Mouse (Mus musculus): ENCODE data around the gene Cdip1. TPM values are rescaled to one million over a fixed set of nuclear protein-coding genes. Genes with fewer than 3 reads are reported as not detected.
"Not testable (repeated sequence)": the region's sequence is repeated elsewhere in the genome, so short reads cannot be mapped to it uniquely, and the experiment has no call there.

Cdip1 gene
- polyA plus RNA-seq, 1 experiment from 2014 or later, result 82.0 TPM

GRCm38 (mm10) chr16:4824466-4824865, 34.4 kb upstream of the Cdip1 start:
- WGBS, result 80% methylated on average over 5 of the region's 5 CpGs
- ATAC-seq (ENCODE audit: insufficient read depth, low FRiP score); H3K4me2 ChIP-seq (ENCODE audit: low read depth, low read length); H3K4me1 ChIP-seq (ENCODE audit: control insufficient read depth, insufficient read depth, low read length); H3K4me3 ChIP-seq (replicated peaks; ENCODE audit: low read length); H3K27ac ChIP-seq (ENCODE audit: low read length); H3K27me3 ChIP-seq (ENCODE audit: control insufficient read depth, insufficient read depth, low read length); H3K36me3 ChIP-seq (ENCODE audit: control insufficient read depth, insufficient read depth, low read length); H3K9ac ChIP-seq (ENCODE audit: low read length); H3K9me3 ChIP-seq (replicated peaks; ENCODE audit: control insufficient read depth, low read length): not testable (repeated sequence)

- no peak overlapping the region for H3K27ac ChIP-seq (ENCODE audit: low read length)
- no peak for ATAC-seq (ENCODE audit: insufficient read depth, low FRiP score)
- H3K4me1 ChIP-seq (ENCODE audit: control insufficient read depth, insufficient read depth, low read length), result no peaks in the 10 kb centered on the region
- H3K9ac ChIP-seq (ENCODE audit: low read length), result no peak overlapping the region
- WGBS, result 86% methylated on average over 3 of the region's 3 CpGs
- peaks cover 8% of the 10 kb centered on the region for H3K9me3 ChIP-seq (replicated peaks; ENCODE audit: control insufficient read depth, low read length)
- H3K4me3 ChIP-seq (replicated peaks; ENCODE audit: low read length), result no peak overlapping the region
- H3K36me3 ChIP-seq (ENCODE audit: control insufficient read depth, insufficient read depth, low read length), result no peaks in the 10 kb centered on the region
- H3K27me3 ChIP-seq (ENCODE audit: control insufficient read depth, insufficient read depth, low read length), result no peaks in the 10 kb centered on the region
- no peak overlapping the region for H3K4me2 ChIP-seq (ENCODE audit: low read depth, low read length)
Observed at GRCm38 (mm10) chr16:4818349-4818748, 28.3 kb upstream of the Cdip1 start.

- 77% methylated on average over 4 of the region's 4 CpGs for WGBS
- Histone ChIP-seq H3K4me2 (ENCODE audit: low read depth, low read length) (no peak overlapping the region), H3K9ac (ENCODE audit: low read length) (no peak overlapping the region), H3K9me3 (replicated peaks; ENCODE audit: control insufficient read depth, low read length) (no peaks in the 10 kb centered on the region), H3K36me3 (ENCODE audit: control insufficient read depth, insufficient read depth, low read length) (no peaks in the 10 kb centered on the region), H3K27me3 (ENCODE audit: control insufficient read depth, insufficient read depth, low read length) (no peaks in the 10 kb centered on the region), H3K4me3 (replicated peaks; ENCODE audit: low read length) (no peak overlapping the region), H3K27ac (ENCODE audit: low read length) (no peak overlapping the region), H3K4me1 (ENCODE audit: control insufficient read depth, insufficient read depth, low read length) (no peaks in the 10 kb centered on the region)
- ATAC-seq (ENCODE audit: insufficient read depth, low FRiP score), result no peak
Observed at GRCm38 (mm10) chr16:4796631-4797030, 6.5 kb upstream of the Cdip1 start.

GRCm38 (mm10) chr16:4791332-4791731, 1.2 kb upstream of the Cdip1 start:
- 63% methylated on average over 2 of the region's 2 CpGs for WGBS
- Histone ChIP-seq H3K4me3 (replicated peaks; ENCODE audit: low read length) (no peak overlapping the region), H3K36me3 (ENCODE audit: control insufficient read depth, insufficient read depth, low read length) (no peaks in the 10 kb centered on the region), H3K27me3 (ENCODE audit: control insufficient read depth, insufficient read depth, low read length) (no peaks in the 10 kb centered on the region), H3K27ac (ENCODE audit: low read length) (no peak overlapping the region), H3K4me2 (ENCODE audit: low read depth, low read length) (no peak overlapping the region), H3K9me3 (replicated peaks; ENCODE audit: control insufficient read depth, low read length) (no peaks in the 10 kb centered on the region), H3K9ac (ENCODE audit: low read length) (no peak overlapping the region), H3K4me1 (ENCODE audit: control insufficient read depth, insufficient read depth, low read length) (peaks cover 24% of the 10 kb centered on the region)
- no peak for ATAC-seq (ENCODE audit: insufficient read depth, low FRiP score)

GRCm38 (mm10) chr16:4789311-4789768, 752 bp downstream of the Cdip1 start:
- Histone ChIP-seq H3K27ac (ENCODE audit: low read length) (peak overlapping the region; percentile 80), H3K4me3 (replicated peaks; ENCODE audit: low read length) (peak overlapping the region; percentile 67), H3K9ac (ENCODE audit: low read length) (peak overlapping the region; percentile 87), H3K4me1 (ENCODE audit: control insufficient read depth, insufficient read depth, low read length) (peaks cover 37% of the 10 kb centered on the region), H3K27me3 (ENCODE audit: control insufficient read depth, insufficient read depth, low read length) (no peaks in the 10 kb centered on the region), H3K9me3 (replicated peaks; ENCODE audit: control insufficient read depth, low read length) (no peaks in the 10 kb centered on the region), H3K36me3 (ENCODE audit: control insufficient read depth, insufficient read depth, low read length) (no peaks in the 10 kb centered on the region), H3K4me2 (ENCODE audit: low read depth, low read length) (peak overlapping the region; percentile 91)
- under 1% methylated on average over 29 of the region's 29 CpGs for WGBS
- ATAC-seq (ENCODE audit: insufficient read depth, low FRiP score), result peak; percentile 8

- H3K4me2 ChIP-seq (ENCODE audit: low read depth, low read length), result peak overlapping the region; percentile 91
- H3K4me3 ChIP-seq (replicated peaks; ENCODE audit: low read length), result peak overlapping the region; percentile 16; the same call in 1 of the 2 replicates
- H3K36me3 ChIP-seq (ENCODE audit: control insufficient read depth, insufficient read depth, low read length), result no peaks in the 10 kb centered on the region
- no peaks in the 10 kb centered on the region for H3K9me3 ChIP-seq (replicated peaks; ENCODE audit: control insufficient read depth, low read length)
- no peak for ATAC-seq (ENCODE audit: insufficient read depth, low FRiP score)
- H3K4me1 ChIP-seq (ENCODE audit: control insufficient read depth, insufficient read depth, low read length), result peaks cover 44% of the 10 kb centered on the region
- H3K27ac ChIP-seq (ENCODE audit: low read length), result no peak overlapping the region
- H3K27me3 ChIP-seq (ENCODE audit: control insufficient read depth, insufficient read depth, low read length), result no peaks in the 10 kb centered on the region
- H3K9ac ChIP-seq (ENCODE audit: low read length), result no peak overlapping the region
Observed at GRCm38 (mm10) chr16:4788176-4788575, 1.9 kb downstream of the Cdip1 start.

- no peaks in the 10 kb centered on the region for H3K27me3 ChIP-seq (ENCODE audit: control insufficient read depth, insufficient read depth, low read length)
- no peak overlapping the region for H3K4me3 ChIP-seq (replicated peaks; ENCODE audit: low read length)
- no peaks in the 10 kb centered on the region for H3K36me3 ChIP-seq (ENCODE audit: control insufficient read depth, insufficient read depth, low read length)
- ATAC-seq (ENCODE audit: insufficient read depth, low FRiP score), result no peak
- H3K9me3 ChIP-seq (replicated peaks; ENCODE audit: control insufficient read depth, low read length), result no peaks in the 10 kb centered on the region
- H3K4me1 ChIP-seq (ENCODE audit: control insufficient read depth, insufficient read depth, low read length), result peaks cover 49% of the 10 kb centered on the region
- no peak overlapping the region for H3K4me2 ChIP-seq (ENCODE audit: low read depth, low read length)
- H3K27ac ChIP-seq (ENCODE audit: low read length), result no peak overlapping the region
- 61% methylated on average over 4 of the region's 4 CpGs for WGBS
- no peak overlapping the region for H3K9ac ChIP-seq (ENCODE audit: low read length)
Observed at GRCm38 (mm10) chr16:4785706-4786105, 4.4 kb downstream of the Cdip1 start.

- H3K27me3 ChIP-seq (ENCODE audit: control insufficient read depth, insufficient read depth, low read length), result no peaks in the 10 kb centered on the region
- no peak overlapping the region for H3K4me3 ChIP-seq (replicated peaks; ENCODE audit: low read length)
- ATAC-seq (ENCODE audit: insufficient read depth, low FRiP score), result no peak
- H3K36me3 ChIP-seq (ENCODE audit: control insufficient read depth, insufficient read depth, low read length), result no peaks in the 10 kb centered on the region
- no peak overlapping the region for H3K27ac ChIP-seq (ENCODE audit: low read length)
- peaks cover 41% of the 10 kb centered on the region for H3K4me1 ChIP-seq (ENCODE audit: control insufficient read depth, insufficient read depth, low read length)
- no peak overlapping the region for H3K9ac ChIP-seq (ENCODE audit: low read length)
- H3K9me3 ChIP-seq (replicated peaks; ENCODE audit: control insufficient read depth, low read length), result no peaks in the 10 kb centered on the region
- H3K4me2 ChIP-seq (ENCODE audit: low read depth, low read length), result no peak overlapping the region
Observed at GRCm38 (mm10) chr16:4782515-4782914, 7.6 kb downstream of the Cdip1 start.

GRCm38 (mm10) chr16:4781524-4782196, 8.4 kb downstream of the Cdip1 start:
- Histone ChIP-seq H3K27me3 (ENCODE audit: control insufficient read depth, insufficient read depth, low read length) (no peaks in the 10 kb centered on the region), H3K27ac (ENCODE audit: low read length) (no peak overlapping the region)

More at GRCm38 (mm10) chr16:4781524-4782196, 8.4 kb downstream of the Cdip1 start:
- ATAC-seq (ENCODE audit: insufficient read depth, low FRiP score), result no peak
- 60% methylated on average over 5 of the region's 5 CpGs for WGBS
- H3K4me1 ChIP-seq (ENCODE audit: control insufficient read depth, insufficient read depth, low read length), result peaks cover 33% of the 10 kb centered on the region
- H3K4me3 ChIP-seq (replicated peaks; ENCODE audit: low read length), result no peak overlapping the region
- no peaks in the 10 kb centered on the region for H3K9me3 ChIP-seq (replicated peaks; ENCODE audit: control insufficient read depth, low read length)
- H3K36me3 ChIP-seq (ENCODE audit: control insufficient read depth, insufficient read depth, low read length), result no peaks in the 10 kb centered on the region
- no peak overlapping the region for H3K4me2 ChIP-seq (ENCODE audit: low read depth, low read length)
- H3K9ac ChIP-seq (ENCODE audit: low read length), result no peak overlapping the region

Measured in stomach, embryonic 16.5 days (tissue).